Mouse (Mus musculus) effector memory CD4-positive, alpha-beta T cell, adult 7 months (primary cell): Measurements from ENCODE around the gene Rbm20. TPM values are rescaled to one million over a fixed set of nuclear protein-coding genes. Genes with fewer than 3 reads are reported as not detected.

Experiments used
- polyA plus RNA-seq: library from polyadenylated mRNA; unstranded; fragments of 100-300 nt; shearing (Covaris generic); gene quantifications from one replicate; pipeline ENCODE4 v1.2.1, GENCODE M21; 2017

Gene Rbm20
- polyA plus RNA-seq: not detected

GRCm38 (mm10) chr19:53676718-53677634, at the start of gene Rbm20:
Rbm20 (plus strand) TSS chr19:53677306.

GRCm38 (mm10) chr19:53892061-53892460, 215.0 kb downstream of the Rbm20 start, which contains the start of gene Pdcd4:
Pdcd4 (plus strand) TSS chr19:53892231.

Other genes starting within 250 kb of the Rbm20 start
- 1,103 TPM for gene Dusp5, start 148.2 kb upstream of the Rbm20 start, polyA plus RNA-seq
- gene Nutf2-ps1, start 88.2 kb upstream of the Rbm20 start, polyA plus RNA-seq: 96.8 TPM
- gene Smc3, start 76.9 kb upstream of the Rbm20 start, polyA plus RNA-seq: 54.2 TPM
- 67.2 TPM for gene Pdcd4, start 214.9 kb downstream of the Rbm20 start, polyA plus RNA-seq